In genomic region chr15:85477584-85477983, GRCm38 (mm10) we compare ENCODE assay signal across 10 mouse cellular contexts. TPM values are rescaled to one million over a fixed set of nuclear protein-coding genes. Genes with fewer than 3 reads are reported as not detected.
A peak's percentile ranks its signal among the peaks of the same experiment; 100 is the strongest.
DNase-seq lines count a peak whose midpoint lies in the region; ATAC-seq and TF ChIP-seq lines count a peak whose summit lies in the region.
"Had no signal": no experiment of that assay in that cellular context is flagged by ENCODE, and none has a peak within 500 bp of the region (broad histone marks: within the 10 kb centered on the region; RNA-seq: fewer than 3 reads in every experiment).

No protein-coding gene starts in this region.

- peaks cover 15% of the 10 kb centered on the region for H3K4me1 ChIP-seq in thymus, adult 2 months (replicated peaks; ENCODE audit: control insufficient read depth, insufficient read depth, low read length)

- H3K4me3 ChIP-seq in thymus, adult 2 months (ENCODE audit: control insufficient read depth, insufficient read depth, low read length) = no peak overlapping the region
- H3K4me3 ChIP-seq: stomach, embryonic 15.5 days had no signal

- WGBS in thymus, adult 2 months = 8% methylated on average over 1 of the region's 1 CpGs

- TF ChIP-seq CTCF in thymus, adult 2 months (IDR thresholded peaks at IDR 0.05; ENCODE audit: borderline replicate concordance, control insufficient read depth, extremely low read depth, insufficient read depth, low read length, poor library complexity) = peak; percentile 73; the same call in 1 of the 2 replicates

- ATAC-seq in common myeloid progenitor, adult 5-6 weeks (replicated peaks; ENCODE audit: low read depth, poor library complexity, severe bottlenecking) = peak; percentile 83
- ATAC-seq in inflammation-experienced regulatory T-cells, adult 6 months = peak; percentile 58
- ATAC-seq in megakaryocyte, adult 5-6 weeks (ENCODE audit: poor library complexity, severe bottlenecking) = peak; percentile 83

- no peaks in the 10 kb centered on the region for H3K36me3 ChIP-seq in thymus, adult 2 months (ENCODE audit: control insufficient read depth, insufficient read depth, low read length)
- H3K36me3 ChIP-seq: stomach, embryonic 15.5 days had no signal

- H3K27me3 ChIP-seq in thymus, adult 2 months (ENCODE audit: control insufficient read depth, insufficient read depth, low read length) = no peaks in the 10 kb centered on the region
- H3K27me3 ChIP-seq: stomach, embryonic 15.5 days had no signal

- TF ChIP-seq POLR2A in thymus, adult 2 months (IDR thresholded peaks at IDR 0.05; ENCODE audit: control insufficient read depth, extremely low read depth, insufficient read depth, low read length, poor library complexity) = no peak

- DNase-seq in cerebellum, postnatal 10 days = peak; percentile 85 to 89
- no peak for DNase-seq in cerebellum, adult 11 months
- DNase-seq in right cerebral cortex, postnatal 14 days = peak; percentile 57
- no peak for DNase-seq in right cerebral cortex, adult 18-20 months
- DNase-seq in thymus, adult 2 months = peak; percentile 78

- no peak overlapping the region for H3K27ac ChIP-seq in thymus, adult 2 months (ENCODE audit: control insufficient read depth, insufficient read depth, low read length)
- H3K27ac ChIP-seq: stomach, embryonic 15.5 days had no signal

RNA-seq across cellular contexts. Expression of gene 7530416G11Rik, which starts 25.4 kb away (rescaled TPM):
- total RNA-seq in common myeloid progenitor, adult 5-6 weeks (2017) = not detected in 2 replicates
- polyA plus RNA-seq in inflammation-experienced regulatory T-cells, adult 6 months (2017; shearing (Covaris generic)) = not detected
- not detected in 2 replicates for total RNA-seq in megakaryocyte, adult 5-6 weeks (2015)
- total RNA-seq in megakaryocyte, adult 5-6 weeks (2017) = not detected in 2 replicates
- polyA plus RNA-seq in thymus, adult 2 months (2012; rRNA removed) = not detected in 2 replicates
- total RNA-seq: layer of hippocampus, postnatal 25 days had no signal
- polyA plus RNA-seq: stomach, embryonic 15.5 days had no signal

Comparison
In these comparisons a context has a peak if more than half of its experiments do, and no peak if none do; other contexts are left out.
1. DNase-seq: peak in cerebellum, postnatal 10 days (2 of 2), right cerebral cortex, postnatal 14 days (single experiment) and thymus, adult 2 months (single experiment); none in cerebellum, adult 11 months (single experiment) and right cerebral cortex, adult 18-20 months (single experiment).
2. Peak in every context shown above with its lines, with median percentiles within 50 percentile points of each other: ATAC-seq.